Mouse (Mus musculus) midbrain, embryonic 13.5 days (tissue): ENCODE measurements around the gene Synj1. TPM values are rescaled to one million over a fixed set of nuclear protein-coding genes. Genes with fewer than 3 reads are reported as not detected.

Source experiments
- ATAC-seq: fragments of 200-750 bp; cut with Nextera tagmentation; 2 replicates; pipeline ENCODE4 v1.8.0; 2017; ENCODE audit warnings: mild to moderate bottlenecking, moderate TSS enrichment, moderate library complexity
- H3K27ac ChIP-seq: fragments of 300-500 bp; sonication (generic); 2 replicates; pipeline ENCODE4 v1.5.1; 2015; ENCODE audit warnings: inconsistent platforms, mild to moderate bottlenecking, moderate library complexity
- H3K27me3 ChIP-seq: fragments of 300-500 bp; sonication (generic); 2 replicates; pipeline ENCODE4 v1.6.1; 2015; ENCODE audit warnings: mild to moderate bottlenecking, inconsistent platforms
- H3K36me3 ChIP-seq: fragments of 300-500 bp; sonication (generic); 2 replicates; pipeline ENCODE4 v1.6.1; 2015; ENCODE audit warnings: mild to moderate bottlenecking, inconsistent platforms
- H3K4me1 ChIP-seq: fragments of 300-500 bp; sonication (generic); replicated peaks from 2 replicates; pipeline ENCODE4 v1.6.1; 2015; ENCODE audit warnings: inconsistent platforms
- H3K4me2 ChIP-seq: fragments of 300-500 bp; sonication (generic); replicated peaks from 2 replicates; pipeline ENCODE4 v1.6.1; 2015; ENCODE audit warnings: moderate library complexity, mild to moderate bottlenecking, inconsistent platforms
- H3K4me3 ChIP-seq: fragments of 300-500 bp; sonication (generic); replicated peaks from 2 replicates; pipeline ENCODE4 v1.5.1; 2015; ENCODE audit warnings: mild to moderate bottlenecking, inconsistent platforms
- H3K9ac ChIP-seq: fragments of 300-500 bp; sonication (generic); replicated peaks from 2 replicates; pipeline ENCODE4 v1.6.1; 2015; ENCODE audit warnings: mild to moderate bottlenecking, inconsistent platforms
- H3K9me3 ChIP-seq: fragments of 300-500 bp; sonication (generic); 2 replicates; pipeline ENCODE4 v1.6.1; 2016; ENCODE audit warnings: mild to moderate bottlenecking, inconsistent platforms
- WGBS: fragments of 180-500 bp; shearing (Covaris S2); methylation state at CpG from one replicate; pipeline ENCODE4 v1.1.7; 2015; 5-methylcytosine and 5-hydroxymethylcytosine counted together
- polyA plus RNA-seq: library from polyadenylated mRNA; unstranded; fragments of >200 nt; fragmentation: Nextera tagmentation; extraction: Ambion mirVana; gene quantifications from 2 replicates; pipeline ENCODE4 v1.2.1, GENCODE M21; 2015

Synj1 gene
- polyA plus RNA-seq, 1 experiment from 2014 or later = 33.6 TPM

GRCm38 (mm10) chr16:91004915-91005538 lies 6.1 kb downstream of the Synj1 start:
- no peak overlapping the region for H3K27ac ChIP-seq
- peaks cover 28% of the 10 kb centered on the region for H3K4me1 ChIP-seq
- no peaks in the 10 kb centered on the region for H3K27me3 ChIP-seq
- no peak overlapping the region for H3K4me2 ChIP-seq
- no peak for ATAC-seq
- H3K36me3 ChIP-seq = peaks cover 7% of the 10 kb centered on the region
- 90% methylated on average over 4 of the region's 4 CpGs for WGBS
- H3K4me3 ChIP-seq = no peak overlapping the region
- no peak overlapping the region for H3K9ac ChIP-seq
- H3K9me3 ChIP-seq = no peaks in the 10 kb centered on the region

GRCm38 (mm10) chr16:91001098-91001497 lies 10.0 kb downstream of the Synj1 start:
- Histone ChIP-seq H3K27ac (no peak overlapping the region), H3K4me3 (no peak overlapping the region), H3K4me2 (no peak overlapping the region), H3K9me3 (no peaks in the 10 kb centered on the region), H3K36me3 (peaks cover 7% of the 10 kb centered on the region), H3K4me1 (peaks cover 28% of the 10 kb centered on the region), H3K9ac (no peak overlapping the region), H3K27me3 (no peaks in the 10 kb centered on the region)
- 91% methylated on average over 2 of the region's 2 CpGs for WGBS
- ATAC-seq = no peak

GRCm38 (mm10) chr16:90999827-91000226 lies 11.3 kb downstream of the Synj1 start:
- no peak overlapping the region for H3K4me3 ChIP-seq
- WGBS = 44% methylated on average over 4 of the region's 4 CpGs
- peaks cover 7% of the 10 kb centered on the region for H3K36me3 ChIP-seq
- ATAC-seq = no peak
- H3K9me3 ChIP-seq = no peaks in the 10 kb centered on the region
- no peak overlapping the region for H3K4me2 ChIP-seq
- H3K27me3 ChIP-seq = no peaks in the 10 kb centered on the region
- peaks cover 28% of the 10 kb centered on the region for H3K4me1 ChIP-seq
- H3K9ac ChIP-seq = no peak overlapping the region
- H3K27ac ChIP-seq = peak overlapping the region; percentile 4; the same call in 1 of the 2 replicates

GRCm38 (mm10) chr16:90997822-90998221 lies 13.3 kb downstream of the Synj1 start:
- no peak overlapping the region for H3K27ac ChIP-seq
- H3K4me2 ChIP-seq = no peak overlapping the region
- H3K9ac ChIP-seq = no peak overlapping the region
- H3K4me3 ChIP-seq = no peak overlapping the region
- no peaks in the 10 kb centered on the region for H3K9me3 ChIP-seq
- peaks cover 28% of the 10 kb centered on the region for H3K4me1 ChIP-seq
- H3K36me3 ChIP-seq = peaks cover 6% of the 10 kb centered on the region
- H3K27me3 ChIP-seq = no peaks in the 10 kb centered on the region
- 98% methylated on average over 3 of the region's 3 CpGs for WGBS
- no peak for ATAC-seq

- no peak for ATAC-seq
- H3K9me3 ChIP-seq = no peaks in the 10 kb centered on the region
- 90% methylated on average over 7 of the region's 7 CpGs for WGBS
- H3K27ac ChIP-seq = no peak overlapping the region
- peaks cover 8% of the 10 kb centered on the region for H3K36me3 ChIP-seq
- H3K27me3 ChIP-seq = no peaks in the 10 kb centered on the region
- H3K4me1 ChIP-seq = peaks cover 28% of the 10 kb centered on the region
- no peak overlapping the region for H3K9ac ChIP-seq
- H3K4me2 ChIP-seq = no peak overlapping the region
- no peak overlapping the region for H3K4me3 ChIP-seq
These were observed 14.5 kb downstream of the Synj1 start for GRCm38 (mm10) chr16:90996327-90997243.

GRCm38 (mm10) chr16:90995498-90995897 lies 15.6 kb downstream of the Synj1 start:
- no peak overlapping the region for H3K27ac ChIP-seq
- 83% methylated on average over 5 of the region's 5 CpGs for WGBS
- ATAC-seq = no peak
- H3K4me1 ChIP-seq = peaks cover 25% of the 10 kb centered on the region
- H3K36me3 ChIP-seq = peaks cover 17% of the 10 kb centered on the region
- H3K27me3 ChIP-seq = no peaks in the 10 kb centered on the region
- H3K9me3 ChIP-seq = no peaks in the 10 kb centered on the region
- no peak overlapping the region for H3K4me2 ChIP-seq
- H3K4me3 ChIP-seq = no peak overlapping the region
- H3K9ac ChIP-seq = no peak overlapping the region

- 91% methylated on average over 4 of the region's 4 CpGs for WGBS
- Histone ChIP-seq H3K9me3 (no peaks in the 10 kb centered on the region), H3K4me1 (peaks cover 22% of the 10 kb centered on the region), H3K4me2 (no peak overlapping the region), H3K36me3 (peaks cover 21% of the 10 kb centered on the region), H3K4me3 (no peak overlapping the region), H3K27me3 (no peaks in the 10 kb centered on the region), H3K9ac (no peak overlapping the region), H3K27ac (no peak overlapping the region)
- no peak for ATAC-seq
These were observed 16.1 kb downstream of the Synj1 start for GRCm38 (mm10) chr16:90995023-90995422.

- no peak overlapping the region for H3K4me3 ChIP-seq
- no peak overlapping the region for H3K4me2 ChIP-seq
- H3K9me3 ChIP-seq = no peaks in the 10 kb centered on the region
- 95% methylated on average over 8 of the region's 8 CpGs for WGBS
- ATAC-seq = no peak
- no peak overlapping the region for H3K9ac ChIP-seq
- H3K36me3 ChIP-seq = peaks cover 27% of the 10 kb centered on the region
- H3K4me1 ChIP-seq = no peaks in the 10 kb centered on the region
- H3K27me3 ChIP-seq = no peaks in the 10 kb centered on the region
- H3K27ac ChIP-seq = no peak overlapping the region
These were observed 21.9 kb downstream of the Synj1 start for GRCm38 (mm10) chr16:90989162-90989561.

GRCm38 (mm10) chr16:90988665-90989064 lies 22.4 kb downstream of the Synj1 start:
- 88% methylated on average over 3 of the region's 3 CpGs for WGBS
- H3K9ac ChIP-seq = no peak overlapping the region
- ATAC-seq = no peak
- H3K27ac ChIP-seq = no peak overlapping the region
- no peak overlapping the region for H3K4me3 ChIP-seq
- no peaks in the 10 kb centered on the region for H3K9me3 ChIP-seq
- H3K27me3 ChIP-seq = no peaks in the 10 kb centered on the region
- peaks cover 27% of the 10 kb centered on the region for H3K36me3 ChIP-seq
- no peak overlapping the region for H3K4me2 ChIP-seq
- no peaks in the 10 kb centered on the region for H3K4me1 ChIP-seq

GRCm38 (mm10) chr16:90988039-90988438 lies 23.1 kb downstream of the Synj1 start:
- no peaks in the 10 kb centered on the region for H3K27me3 ChIP-seq
- H3K9ac ChIP-seq = no peak overlapping the region
- no peaks in the 10 kb centered on the region for H3K9me3 ChIP-seq
- no peak for ATAC-seq
- no peak overlapping the region for H3K4me2 ChIP-seq
- H3K36me3 ChIP-seq = peaks cover 26% of the 10 kb centered on the region
- 91% methylated on average over 8 of the region's 8 CpGs for WGBS
- H3K4me3 ChIP-seq = no peak overlapping the region
- H3K27ac ChIP-seq = no peak overlapping the region
- H3K4me1 ChIP-seq = no peaks in the 10 kb centered on the region

GRCm38 (mm10) chr16:90971004-90971403 lies 40.1 kb downstream of the Synj1 start:
- H3K4me1 ChIP-seq = no peaks in the 10 kb centered on the region
- no peak overlapping the region for H3K9ac ChIP-seq
- no peaks in the 10 kb centered on the region for H3K27me3 ChIP-seq
- H3K4me3 ChIP-seq = no peak overlapping the region
- no peak overlapping the region for H3K4me2 ChIP-seq
- no peak overlapping the region for H3K27ac ChIP-seq
- H3K36me3 ChIP-seq = peaks cover 49% of the 10 kb centered on the region
- no peak for ATAC-seq
- H3K9me3 ChIP-seq = no peaks in the 10 kb centered on the region
- WGBS = 94% methylated on average over 6 of the region's 6 CpGs

GRCm38 (mm10) chr16:90966241-90966640 lies 44.9 kb downstream of the Synj1 start:
- H3K4me1 ChIP-seq = no peaks in the 10 kb centered on the region
- H3K36me3 ChIP-seq = peaks cover 65% of the 10 kb centered on the region
- no peak overlapping the region for H3K9ac ChIP-seq
- no peaks in the 10 kb centered on the region for H3K9me3 ChIP-seq
- no peak for ATAC-seq
- 85% methylated on average over 4 of the region's 4 CpGs for WGBS
- H3K4me2 ChIP-seq = no peak overlapping the region
- no peaks in the 10 kb centered on the region for H3K27me3 ChIP-seq
- no peak overlapping the region for H3K27ac ChIP-seq
- H3K4me3 ChIP-seq = no peak overlapping the region
